In the genomic region with DNA sequence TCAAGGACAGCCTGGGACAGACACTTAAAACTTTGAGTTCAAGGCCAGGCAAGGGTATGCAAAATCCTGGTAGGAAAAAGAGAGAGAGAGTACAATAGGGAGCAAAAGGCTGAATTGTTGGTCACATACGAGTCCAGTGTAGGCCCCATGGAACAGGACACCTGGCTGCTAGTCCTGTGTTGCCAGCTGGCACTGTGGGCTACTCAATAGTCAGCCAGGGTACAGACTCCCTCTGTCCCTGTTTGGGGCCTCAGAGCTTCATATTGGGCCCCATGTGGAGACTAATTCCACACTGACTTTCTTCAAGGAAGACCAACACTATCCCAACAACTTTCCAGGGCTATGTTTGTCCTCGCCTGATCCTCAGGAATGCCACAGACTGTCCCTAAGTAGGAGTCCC, we compare ENCODE assay signal across 31 mouse cellular contexts.
"Had no signal": no experiment of that assay in that cellular context is flagged by ENCODE, and none has a peak within 500 bp of the region (broad histone marks: within the 10 kb centered on the region; RNA-seq: fewer than 3 reads in every experiment).

No protein-coding gene starts in this region.

- H3K4me3 ChIP-seq: limb, embryonic 10.5 days; limb, embryonic 12.5 days; limb, embryonic 13.5 days; limb, embryonic 15.5 days; liver, embryonic 12.5 days; liver, embryonic 13.5 days; liver, embryonic 15.5 days; lung, embryonic 15.5 days; megakaryocyte, embryonic 14.5 days; midbrain, embryonic 10.5 days; midbrain, embryonic 12.5 days; midbrain, embryonic 13.5 days; midbrain, embryonic 15.5 days; myocyte; neural tube, embryonic 12.5 days; neural tube, embryonic 13.5 days had no signal

- ATAC-seq: liver, embryonic 12.5 days; liver, postnatal 0 days; lung, postnatal 0 days; midbrain, embryonic 13.5 days; midbrain, embryonic 15.5 days; midbrain, embryonic 16.5 days had no signal

- H3K27ac ChIP-seq: limb, embryonic 10.5 days; limb, embryonic 12.5 days; limb, embryonic 13.5 days; limb, embryonic 15.5 days; liver, embryonic 12.5 days; liver, embryonic 13.5 days; liver, embryonic 14.5 days; liver, embryonic 15.5 days; lung, embryonic 15.5 days; macrophage; midbrain, embryonic 12.5 days; midbrain, embryonic 13.5 days; midbrain, embryonic 15.5 days; neural tube, embryonic 12.5 days; neural tube, embryonic 13.5 days had no signal

- DNase-seq: left cerebral cortex, postnatal 4 days; liver; liver, embryonic 13.5 days; liver, postnatal 0 days; lung, adult 18-20 months; lung, adult 2 months; lung, embryonic 14.5 days; lung, postnatal 10 days; lung, postnatal 14 days; lung, postnatal 36 days; lung, postnatal 4 days; midbrain, embryonic 14.5 days had no signal

- H3K27me3 ChIP-seq: limb, embryonic 12.5 days; limb, embryonic 13.5 days; limb, embryonic 15.5 days; liver, embryonic 12.5 days; liver, embryonic 13.5 days; liver, embryonic 15.5 days; lung, embryonic 15.5 days; megakaryocyte, embryonic 14.5 days; midbrain, embryonic 12.5 days; midbrain, embryonic 13.5 days; midbrain, embryonic 15.5 days; neural tube, embryonic 12.5 days; neural tube, embryonic 13.5 days had no signal

- H3K4me1 ChIP-seq: liver, embryonic 12.5 days; liver, embryonic 13.5 days; liver, embryonic 15.5 days; lung, embryonic 15.5 days; megakaryocyte, embryonic 14.5 days had no signal
